Mouse (Mus musculus): Measurements from ENCODE around the gene Arhgap17. TPM values are rescaled to one million over a fixed set of nuclear protein-coding genes. Genes with fewer than 3 reads are reported as not detected.

Arhgap17 gene
- polyA plus RNA-seq, 1 experiment from 2014 or later, result 21.3 TPM

DNA sequence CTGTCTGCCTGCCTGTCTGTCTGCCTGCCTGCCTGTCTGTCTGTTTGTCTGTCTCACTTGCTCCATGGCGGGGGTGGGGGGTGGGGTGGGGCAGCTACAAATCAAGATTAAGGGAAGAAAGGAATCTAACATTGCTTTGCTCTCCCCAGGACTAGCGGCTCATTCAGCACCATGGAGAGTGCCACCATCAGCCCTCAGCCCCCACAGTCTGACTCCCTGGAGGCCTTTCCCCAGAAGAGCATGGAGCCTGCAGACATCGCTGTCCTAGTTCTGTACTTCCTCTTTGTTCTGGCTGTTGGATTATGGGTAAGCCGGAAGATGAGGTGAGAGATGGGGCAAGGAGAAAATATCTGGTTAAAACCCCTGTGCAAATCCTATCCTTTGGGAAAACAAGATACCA, 134.3 kb downstream of the Arhgap17 start:
- Histone ChIP-seq H3K4me1 (ENCODE audit: insufficient read depth, low read length) (no peaks in the 10 kb centered on the region), H3K27ac (ENCODE audit: low read length) (no peak overlapping the region), H3K4me2 (replicated peaks; ENCODE audit: low read depth, low read length) (no peak overlapping the region), H3K27me3 (ENCODE audit: insufficient read depth, low read length) (no peaks in the 10 kb centered on the region), H3K4me3 (ENCODE audit: low read length) (no peak overlapping the region), H3K9me3 (ENCODE audit: low read length) (no peaks in the 10 kb centered on the region), H3K9ac (replicated peaks; ENCODE audit: low read length) (no peak overlapping the region), H3K36me3 (ENCODE audit: insufficient read depth, low read length) (no peaks in the 10 kb centered on the region)
- 21% methylated on average over 4 of the region's 4 CpGs for WGBS
- no peak for ATAC-seq (ENCODE audit: low FRiP score, low TSS enrichment)

Other genes starting within 250 kb of the Arhgap17 start
- gene Tnrc6a, start 246.0 kb downstream of the Arhgap17 start, polyA plus RNA-seq (2015; fragmentation: Nextera tagmentation; extraction: Ambion mirVana), result 34.9 and 47.1 TPM in 2 replicates
- 5.0 and 5.8 TPM in 2 replicates for gene Slc5a11, start 155.1 kb downstream of the Arhgap17 start, polyA plus RNA-seq (2015; fragmentation: Nextera tagmentation; extraction: Ambion mirVana)
- 58.5 and 59.9 TPM in 2 replicates for gene Lcmt1, start 131 bp downstream of the Arhgap17 start, polyA plus RNA-seq (2015; fragmentation: Nextera tagmentation; extraction: Ambion mirVana)
- 0.31 and 0.69 TPM in 2 replicates for gene Aqp8, start 92.4 kb upstream of the Arhgap17 start, polyA plus RNA-seq (2015; fragmentation: Nextera tagmentation; extraction: Ambion mirVana)
- gene Zkscan2, start 130.5 kb upstream of the Arhgap17 start, polyA plus RNA-seq (2015; fragmentation: Nextera tagmentation; extraction: Ambion mirVana), result 2.8 and 3.5 TPM in 2 replicates